Mouse (Mus musculus): ENCODE results near the gene Dlk1. TPM values are rescaled to one million over a fixed set of nuclear protein-coding genes. Genes with fewer than 3 reads are reported as not detected.
"Not testable (repeated sequence)": the region's sequence is repeated elsewhere in the genome, so short reads cannot be mapped to it uniquely, and the experiment has no call there.

Gene Dlk1
- total RNA-seq, 1 experiment from 2014 or later = not detected

DNA sequence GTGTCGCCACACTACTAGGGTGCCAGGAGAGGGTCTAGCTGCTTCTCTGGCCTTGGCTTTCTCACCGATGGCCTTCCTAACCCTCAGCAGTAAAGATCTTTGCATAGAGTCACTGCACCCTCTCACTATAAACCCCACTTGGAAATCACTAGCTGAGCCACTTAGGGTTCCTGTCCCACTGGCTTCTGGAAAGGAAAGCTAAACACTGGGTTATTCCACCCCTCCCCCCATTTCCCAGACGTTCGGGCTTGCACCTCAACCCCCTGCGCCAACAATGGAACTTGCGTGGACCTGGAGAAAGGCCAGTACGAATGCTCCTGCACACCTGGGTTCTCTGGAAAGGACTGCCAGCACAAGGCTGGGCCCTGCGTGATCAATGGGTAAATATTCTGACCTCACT is 5.2 kb downstream of the Dlk1 start:
- no peak for ATAC-seq (replicated peaks in 1 of 2; ENCODE audit: insufficient read depth in 1 of 2, low FRiP score in 2 of 2, low TSS enrichment in 1 of 2, low read depth in 1 of 2, poor library complexity in 2 of 2, severe bottlenecking in 2 of 2)

DNA sequence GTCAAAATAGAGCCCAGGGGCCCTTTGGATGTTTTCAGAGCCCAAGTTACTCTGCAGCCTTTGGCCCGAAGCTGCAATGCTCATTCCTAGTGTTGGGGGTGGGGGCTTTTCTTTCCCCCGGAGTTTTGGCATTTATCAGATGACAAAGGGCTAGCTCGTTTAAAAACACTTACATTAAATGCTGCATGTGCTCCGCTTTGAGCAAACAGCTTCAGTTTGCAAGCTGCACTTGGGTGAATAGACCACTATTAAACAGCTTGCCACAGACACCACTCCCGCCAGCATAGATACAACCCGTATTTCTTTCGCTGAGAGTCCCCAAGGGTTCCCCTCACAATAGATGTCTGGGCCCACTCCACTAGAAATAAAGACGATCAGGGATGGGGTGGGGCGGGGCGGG is 6.3 kb downstream of the Dlk1 start:
- no peak for ATAC-seq (replicated peaks in 1 of 2; ENCODE audit: insufficient read depth in 1 of 2, low FRiP score in 2 of 2, low TSS enrichment in 1 of 2, low read depth in 1 of 2, poor library complexity in 2 of 2, severe bottlenecking in 2 of 2)

DNA sequence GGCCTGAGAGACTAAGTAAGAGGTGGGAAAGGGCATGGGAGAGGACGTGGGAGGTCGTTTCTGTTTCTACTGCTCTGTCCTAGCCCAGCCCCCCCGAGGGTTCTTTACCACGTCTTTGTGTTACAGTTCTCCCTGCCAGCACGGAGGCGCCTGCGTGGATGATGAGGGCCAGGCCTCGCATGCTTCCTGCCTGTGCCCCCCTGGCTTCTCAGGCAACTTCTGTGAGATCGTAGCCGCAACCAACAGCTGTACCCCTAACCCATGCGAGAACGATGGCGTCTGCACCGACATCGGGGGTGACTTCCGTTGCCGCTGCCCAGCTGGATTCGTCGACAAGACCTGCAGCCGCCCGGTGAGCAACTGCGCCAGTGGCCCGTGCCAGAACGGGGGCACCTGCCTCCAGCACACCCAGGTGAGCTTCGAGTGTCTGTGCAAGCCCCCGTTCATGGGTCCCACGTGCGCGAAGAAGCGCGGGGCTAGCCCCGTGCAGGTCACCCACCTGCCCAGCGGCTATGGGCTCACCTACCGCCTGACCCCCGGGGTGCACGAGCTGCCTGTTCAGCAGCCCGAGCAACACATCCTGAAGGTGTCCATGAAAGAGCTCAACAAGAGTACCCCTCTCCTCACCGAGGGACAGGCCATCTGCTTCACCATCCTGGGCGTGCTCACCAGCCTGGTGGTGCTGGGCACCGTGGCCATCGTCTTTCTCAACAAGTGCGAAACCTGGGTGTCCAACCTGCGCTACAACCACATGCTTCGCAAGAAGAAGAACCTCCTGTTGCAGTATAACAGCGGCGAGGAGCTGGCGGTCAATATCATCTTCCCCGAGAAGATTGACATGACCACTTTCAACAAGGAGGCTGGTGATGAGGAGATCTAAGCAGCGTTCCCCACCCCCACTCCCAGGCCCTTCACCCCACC is 7.1 kb downstream of the Dlk1 start:
- peak; percentile 37 to 60; a peak in 3 of 4 replicates for ATAC-seq (replicated peaks in 1 of 2; ENCODE audit: insufficient read depth in 1 of 2, low FRiP score in 2 of 2, low TSS enrichment in 1 of 2, low read depth in 1 of 2, poor library complexity in 2 of 2, severe bottlenecking in 2 of 2)

DNA sequence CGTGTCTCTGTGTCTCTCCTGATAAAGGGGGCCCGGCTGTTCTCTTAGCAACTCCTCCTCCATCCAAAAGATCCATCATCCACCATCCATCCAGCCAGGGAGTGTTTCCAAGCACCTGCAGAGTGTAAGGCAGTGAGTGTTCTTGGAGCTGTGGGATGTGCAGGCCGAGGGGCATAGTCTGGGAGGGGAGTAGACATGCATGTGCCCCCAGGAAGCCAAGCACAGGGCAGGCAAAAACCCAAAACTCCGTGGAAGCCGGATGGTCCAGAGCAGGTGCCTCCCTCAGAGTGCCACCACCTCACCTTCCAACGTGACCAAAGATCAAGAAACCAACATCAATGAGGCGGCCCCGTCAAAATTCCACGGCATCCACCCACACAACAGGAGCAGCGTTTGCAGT is 10.0 kb downstream of the Dlk1 start:
- no peak for ATAC-seq (replicated peaks in 1 of 2; ENCODE audit: insufficient read depth in 1 of 2, low FRiP score in 2 of 2, low TSS enrichment in 1 of 2, low read depth in 1 of 2, poor library complexity in 2 of 2, severe bottlenecking in 2 of 2)

DNA sequence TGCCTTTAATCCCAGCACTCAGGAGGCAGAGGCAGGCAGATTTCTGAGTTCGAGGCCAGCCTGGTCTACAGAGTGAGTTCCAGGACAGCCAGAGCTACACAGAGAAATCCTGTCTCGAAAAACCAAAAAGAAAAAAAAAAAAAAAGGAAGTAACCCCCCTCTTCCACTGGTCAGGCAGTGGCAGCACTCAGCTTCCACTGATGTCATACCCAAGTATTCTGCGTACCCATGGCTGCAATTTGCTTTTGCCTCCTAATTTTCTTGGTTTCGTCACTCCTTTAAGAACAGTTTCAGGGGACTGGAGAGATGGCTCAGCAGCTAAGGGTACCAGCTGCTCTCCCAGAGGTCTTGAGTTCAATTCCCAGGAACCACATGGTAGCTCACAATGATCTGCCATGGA is 14.8 kb downstream of the Dlk1 start:
- ATAC-seq (replicated peaks in 1 of 2; ENCODE audit: insufficient read depth in 1 of 2, low FRiP score in 2 of 2, low TSS enrichment in 1 of 2, low read depth in 1 of 2, poor library complexity in 2 of 2, severe bottlenecking in 2 of 2) = 0 out of 4 replicates have a peak, but pooled peaks of 1 of the 2 experiments have one; percentile 42

DNA sequence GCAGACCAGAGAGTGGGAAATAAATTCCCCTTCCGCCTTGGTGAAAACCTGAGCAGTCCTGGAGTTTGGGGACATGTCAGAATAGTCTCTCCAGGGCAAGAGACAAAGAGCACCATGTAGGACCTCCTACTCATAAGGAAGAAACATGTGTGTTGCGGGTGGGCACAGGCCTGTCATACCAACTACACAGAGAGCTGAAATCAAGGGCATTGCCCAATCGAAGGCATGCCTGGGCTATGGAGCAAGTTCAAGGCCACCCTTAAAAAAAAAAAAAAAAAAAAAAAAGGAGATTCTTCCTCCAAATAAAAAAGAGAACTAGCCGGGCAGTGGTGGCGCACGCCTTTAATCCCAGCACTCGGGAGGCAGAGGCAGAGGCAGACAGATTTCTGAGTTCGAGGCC is 17.2 kb downstream of the Dlk1 start:
- no peak for ATAC-seq (replicated peaks in 1 of 2; ENCODE audit: insufficient read depth in 1 of 2, low FRiP score in 2 of 2, low TSS enrichment in 1 of 2, low read depth in 1 of 2, poor library complexity in 2 of 2, severe bottlenecking in 2 of 2)

DNA sequence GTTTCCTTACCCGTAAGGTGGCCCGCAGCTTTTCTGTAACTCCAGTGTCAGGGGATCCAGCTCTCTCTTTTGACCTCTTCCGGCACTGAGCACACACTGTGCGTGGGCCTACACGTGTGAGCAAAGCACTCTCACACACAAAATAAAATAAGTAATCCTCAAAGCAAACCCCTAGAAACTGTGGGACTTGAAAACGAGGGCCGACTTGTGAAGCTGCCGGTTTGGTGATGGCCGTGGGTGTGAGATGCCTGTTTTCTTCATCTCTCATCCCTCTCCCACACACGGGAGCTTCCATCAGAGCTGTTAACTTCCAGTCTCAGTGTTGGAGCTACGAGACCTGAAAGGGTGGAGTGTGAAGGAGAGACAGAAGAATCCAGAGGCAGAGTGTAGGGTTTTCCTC is 20.0 kb downstream of the Dlk1 start:
- ATAC-seq (replicated peaks in 1 of 2; ENCODE audit: insufficient read depth in 1 of 2, low FRiP score in 2 of 2, low TSS enrichment in 1 of 2, low read depth in 1 of 2, poor library complexity in 2 of 2, severe bottlenecking in 2 of 2) = no peak

DNA sequence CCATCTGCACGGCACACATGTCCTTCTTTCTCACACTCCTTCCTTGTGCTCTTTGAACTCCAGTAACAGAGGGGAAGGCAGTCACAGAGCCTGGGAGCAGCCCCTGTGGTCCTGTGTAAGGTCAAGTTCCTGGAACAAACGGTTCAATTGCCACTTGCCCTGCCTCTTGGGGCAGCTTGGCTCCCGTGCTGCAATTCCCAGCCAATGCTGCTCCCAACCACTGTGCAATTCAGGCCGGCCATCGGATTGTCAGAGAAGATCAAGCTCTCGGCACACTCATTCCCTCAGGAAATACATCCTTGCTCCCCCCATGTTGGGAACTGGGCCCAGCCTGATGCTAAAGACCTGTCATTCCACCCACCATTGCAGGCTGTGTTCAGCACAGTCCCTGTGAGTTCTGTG is 21.0 kb downstream of the Dlk1 start:
- ATAC-seq (replicated peaks in 1 of 2; ENCODE audit: insufficient read depth in 1 of 2, low FRiP score in 2 of 2, low TSS enrichment in 1 of 2, low read depth in 1 of 2, poor library complexity in 2 of 2, severe bottlenecking in 2 of 2) = no peak

DNA sequence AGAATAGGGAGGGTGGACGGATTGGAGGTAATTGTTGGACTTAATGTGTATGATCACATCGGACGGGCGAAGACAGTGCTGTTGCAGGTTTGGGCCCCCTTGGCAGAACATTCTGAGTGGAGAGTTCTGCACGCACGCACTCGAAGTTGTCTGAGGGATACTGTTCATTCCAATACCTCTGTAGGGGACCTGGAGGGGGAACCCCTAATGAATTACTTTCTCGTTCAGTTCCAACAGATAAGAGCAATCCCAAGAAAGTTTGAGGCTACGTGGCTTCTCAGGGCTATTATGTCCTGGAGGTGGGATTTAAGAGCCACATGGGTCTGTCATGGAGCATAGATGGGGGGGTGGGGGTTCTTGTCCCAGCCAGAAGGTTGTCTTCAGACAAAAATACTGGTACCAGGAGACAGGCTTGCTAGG is 21.6 kb downstream of the Dlk1 start:
- no peak for ATAC-seq (replicated peaks in 1 of 2; ENCODE audit: insufficient read depth in 1 of 2, low FRiP score in 2 of 2, low TSS enrichment in 1 of 2, low read depth in 1 of 2, poor library complexity in 2 of 2, severe bottlenecking in 2 of 2)

DNA sequence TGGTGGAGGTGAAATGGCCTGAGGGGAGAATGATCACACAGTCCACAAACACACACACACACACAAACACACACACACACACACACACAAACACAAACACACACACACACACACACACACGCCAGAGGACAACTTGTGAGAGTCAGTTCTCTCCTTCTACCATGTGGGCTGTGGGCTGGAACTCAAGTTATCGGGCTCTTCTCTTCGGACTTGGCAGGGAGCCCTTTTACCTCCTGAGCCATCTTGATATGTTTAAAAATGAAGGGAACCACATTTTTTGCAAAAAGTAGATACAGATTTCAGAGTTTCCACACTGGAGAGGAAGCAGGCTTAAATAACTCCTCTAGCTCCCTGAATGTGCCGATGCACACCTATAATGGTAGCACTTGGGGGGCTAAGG is 22.9 kb downstream of the Dlk1 start:
- ATAC-seq (replicated peaks in 1 of 2; ENCODE audit: insufficient read depth in 1 of 2, low FRiP score in 2 of 2, low TSS enrichment in 1 of 2, low read depth in 1 of 2, poor library complexity in 2 of 2, severe bottlenecking in 2 of 2) = no peak

DNA sequence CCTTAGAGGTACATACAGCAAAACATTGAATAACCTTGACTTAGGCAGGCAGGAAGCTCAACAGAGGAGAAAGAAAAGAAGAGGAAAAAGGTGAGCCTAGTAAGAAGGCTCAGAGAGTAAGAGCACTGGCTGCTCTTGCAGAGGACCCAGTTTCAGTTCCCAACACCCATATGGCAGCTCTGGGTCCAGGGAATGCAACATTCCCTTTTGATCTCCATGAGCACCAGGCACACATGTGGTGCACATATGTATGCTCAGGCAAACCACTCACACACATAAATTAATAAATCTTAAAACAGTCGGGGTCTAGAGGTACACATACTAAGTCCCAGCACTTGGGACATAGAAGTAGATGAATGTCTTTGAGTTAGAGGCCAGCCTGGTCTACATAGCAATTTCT is 33.9 kb downstream of the Dlk1 start:
- ATAC-seq (replicated peaks in 1 of 2; ENCODE audit: insufficient read depth in 1 of 2, low FRiP score in 2 of 2, low TSS enrichment in 1 of 2, low read depth in 1 of 2, poor library complexity in 2 of 2, severe bottlenecking in 2 of 2) = not testable (repeated sequence)

DNA sequence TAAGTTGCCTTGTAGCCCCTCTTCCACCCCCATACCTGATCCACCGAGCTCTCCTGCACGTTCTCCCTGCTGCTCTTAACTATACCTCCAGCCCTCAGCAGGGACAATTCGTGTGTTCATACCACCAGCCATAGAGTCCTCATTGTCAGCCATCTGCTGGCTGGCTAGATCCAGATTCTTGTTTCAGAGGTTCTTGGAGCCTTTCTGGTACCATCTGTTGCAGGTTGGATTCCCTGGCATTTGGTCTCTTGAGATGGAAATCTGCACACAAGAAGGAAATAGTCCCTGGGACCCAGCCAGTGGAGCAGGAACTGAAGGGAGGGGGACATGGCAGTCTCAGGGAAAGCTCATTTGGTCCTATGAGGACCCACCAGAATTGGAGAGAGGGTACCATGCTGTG is 39.1 kb downstream of the Dlk1 start:
- ATAC-seq (replicated peaks in 1 of 2; ENCODE audit: insufficient read depth in 1 of 2, low FRiP score in 2 of 2, low TSS enrichment in 1 of 2, low read depth in 1 of 2, poor library complexity in 2 of 2, severe bottlenecking in 2 of 2) = no peak

DNA sequence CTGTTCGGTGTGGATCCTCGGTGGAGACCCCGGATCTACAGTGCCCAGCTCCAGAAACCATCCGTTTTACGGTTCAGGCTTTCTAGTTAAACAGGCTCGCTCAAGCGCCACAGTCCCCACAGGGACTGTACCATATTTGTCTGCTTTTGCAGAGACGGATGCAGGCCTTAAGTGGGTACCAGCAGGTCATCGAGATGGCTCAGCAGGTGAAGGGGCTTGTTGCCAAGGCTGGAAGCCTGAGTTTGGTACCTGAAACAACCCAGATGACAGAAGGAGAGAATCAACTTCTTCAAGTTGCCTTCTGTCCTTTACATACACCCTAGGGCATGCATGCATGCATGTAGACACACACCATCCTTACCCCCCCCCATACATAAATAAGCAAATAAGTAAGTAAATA is 40.8 kb downstream of the Dlk1 start:
- no peak for ATAC-seq (replicated peaks in 1 of 2; ENCODE audit: insufficient read depth in 1 of 2, low FRiP score in 2 of 2, low TSS enrichment in 1 of 2, low read depth in 1 of 2, poor library complexity in 2 of 2, severe bottlenecking in 2 of 2)

DNA sequence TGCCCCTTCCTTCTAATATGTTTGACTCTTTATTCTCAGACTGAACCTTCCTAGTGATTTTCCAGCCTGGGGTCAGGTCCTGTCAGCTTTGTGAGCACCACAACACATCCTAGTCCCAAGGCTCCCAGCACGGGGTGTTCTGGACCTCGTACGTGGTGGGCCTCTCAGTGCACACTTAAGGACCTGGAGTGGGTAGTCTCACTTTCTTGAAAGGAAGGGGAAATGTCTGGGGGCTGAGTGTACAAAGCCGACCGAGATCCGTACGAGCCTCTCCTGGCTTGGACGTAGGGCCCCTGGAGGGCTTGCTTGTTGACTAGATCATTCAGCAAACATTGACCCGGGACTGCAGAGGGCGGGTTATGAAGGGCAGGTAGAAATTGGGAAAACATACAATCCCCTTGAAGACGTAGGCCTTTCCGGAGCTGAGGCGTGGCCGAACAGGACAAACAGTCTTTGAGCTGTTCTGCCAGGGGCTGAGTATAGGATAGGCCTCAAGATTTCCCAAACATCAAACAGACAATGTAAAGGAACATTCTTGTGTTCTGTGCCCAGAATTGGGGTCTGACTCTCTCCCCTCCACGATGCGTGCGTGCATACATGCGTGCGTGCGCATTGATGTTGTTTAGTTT is 42.5 kb downstream of the Dlk1 start:
- peak; percentile 5 to 32; a peak in 1 of 4 replicates for ATAC-seq (replicated peaks in 1 of 2; ENCODE audit: insufficient read depth in 1 of 2, low FRiP score in 2 of 2, low TSS enrichment in 1 of 2, low read depth in 1 of 2, poor library complexity in 2 of 2, severe bottlenecking in 2 of 2)

DNA sequence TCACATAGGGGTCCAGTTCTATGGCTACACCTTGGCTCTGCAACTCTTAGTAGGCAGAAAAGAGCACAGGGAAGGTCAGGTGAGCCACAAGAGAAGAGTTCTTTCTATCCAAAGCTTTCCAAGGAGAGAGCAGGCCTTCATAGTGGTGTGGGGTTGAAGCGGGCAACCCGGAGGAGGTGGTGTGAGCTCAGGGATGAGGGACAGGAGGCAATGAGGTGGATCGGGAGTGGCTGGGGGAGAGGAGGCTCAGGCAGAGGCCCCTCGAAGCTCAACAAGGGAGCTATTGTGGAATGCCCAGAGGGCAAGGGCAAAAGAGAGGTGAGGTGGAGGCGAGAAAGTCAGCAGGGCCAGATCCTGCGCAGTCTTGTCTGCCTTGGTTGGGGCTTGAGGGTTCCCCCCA is 43.8 kb downstream of the Dlk1 start:
- ATAC-seq (replicated peaks in 1 of 2; ENCODE audit: insufficient read depth in 1 of 2, low FRiP score in 2 of 2, low TSS enrichment in 1 of 2, low read depth in 1 of 2, poor library complexity in 2 of 2, severe bottlenecking in 2 of 2) = no peak

DNA sequence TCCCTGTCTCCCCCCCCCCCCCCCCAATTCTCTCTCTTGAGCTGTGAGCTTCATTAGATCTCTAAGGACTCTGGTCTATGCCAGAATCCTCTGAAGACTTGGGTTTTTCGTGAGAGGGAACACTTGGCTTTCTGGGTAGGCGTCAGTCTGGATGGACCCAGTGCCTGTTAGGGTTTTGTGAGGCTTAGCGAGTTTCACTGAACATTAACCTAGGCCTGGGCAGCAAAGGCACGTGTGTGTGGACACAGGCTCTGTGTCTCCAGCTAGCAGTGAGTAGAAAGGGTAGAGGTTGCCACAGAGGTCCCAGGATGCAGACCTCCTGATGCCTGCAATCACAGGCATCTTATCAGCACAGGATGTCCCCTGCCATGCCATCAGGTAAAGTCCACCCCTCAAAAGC is 48.4 kb downstream of the Dlk1 start:
- ATAC-seq (replicated peaks in 1 of 2; ENCODE audit: insufficient read depth in 1 of 2, low FRiP score in 2 of 2, low TSS enrichment in 1 of 2, low read depth in 1 of 2, poor library complexity in 2 of 2, severe bottlenecking in 2 of 2) = no peak

DNA sequence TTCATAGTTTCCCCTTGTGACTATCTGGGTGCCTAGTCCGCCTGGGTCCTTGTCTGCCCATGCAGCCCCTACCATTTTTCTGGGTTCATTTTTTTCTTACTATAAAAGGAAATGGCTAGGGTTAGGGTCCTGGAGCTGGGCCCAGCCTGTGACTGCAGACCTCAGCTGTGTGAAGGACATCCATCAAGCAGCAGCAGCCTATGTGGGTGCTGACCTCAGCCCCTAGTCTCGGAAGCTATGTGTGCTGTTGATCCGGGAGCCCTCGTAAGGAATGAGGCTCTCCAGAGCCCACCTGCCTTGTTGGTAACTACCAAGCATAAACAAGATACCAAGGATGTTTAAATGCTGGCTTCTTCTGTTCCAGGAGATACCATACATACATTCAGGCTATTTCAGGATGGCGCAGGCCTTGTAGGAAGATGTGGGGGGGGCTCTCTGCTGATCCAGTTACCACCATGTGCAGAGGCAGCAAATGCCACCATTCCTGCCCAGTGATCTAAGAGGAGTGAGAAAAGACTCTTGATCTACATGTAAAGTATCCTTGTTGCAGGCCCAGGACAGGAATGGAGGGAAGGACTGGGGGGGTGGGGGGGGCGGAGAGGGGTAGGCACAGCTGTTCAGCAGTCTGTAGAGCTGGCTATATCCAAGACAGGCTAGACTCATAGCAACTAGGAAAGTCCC is 49.9 kb downstream of the Dlk1 start:
- no peak for ATAC-seq (replicated peaks in 1 of 2; ENCODE audit: insufficient read depth in 1 of 2, low FRiP score in 2 of 2, low TSS enrichment in 1 of 2, low read depth in 1 of 2, poor library complexity in 2 of 2, severe bottlenecking in 2 of 2)

DNA sequence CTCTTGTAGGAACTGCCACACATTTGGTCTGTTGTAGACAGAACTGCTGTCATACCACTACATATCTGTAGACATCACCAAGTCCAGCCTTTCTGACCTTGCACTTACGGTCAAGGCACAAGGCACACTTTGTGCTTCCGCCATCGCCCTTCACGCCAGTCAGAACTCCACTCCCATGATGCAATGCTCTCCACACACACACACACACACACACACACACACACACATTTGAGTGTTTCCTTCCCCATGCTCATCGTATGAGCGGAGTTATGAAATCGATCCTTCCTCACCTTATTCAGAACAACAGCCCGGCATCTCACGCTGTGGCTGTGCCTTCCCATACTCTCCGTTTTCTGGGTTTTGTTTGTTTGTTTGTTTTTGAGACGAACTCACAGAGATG is 55.1 kb downstream of the Dlk1 start:
- ATAC-seq (replicated peaks in 1 of 2; ENCODE audit: insufficient read depth in 1 of 2, low FRiP score in 2 of 2, low TSS enrichment in 1 of 2, low read depth in 1 of 2, poor library complexity in 2 of 2, severe bottlenecking in 2 of 2) = peak; percentile 31 to 33; a peak in 2 of 4 replicates

Data from hematopoietic stem cell, adult 5-6 weeks (primary cell).